ENCODE assay signal across 8 mouse cellular contexts in the genomic region with DNA sequence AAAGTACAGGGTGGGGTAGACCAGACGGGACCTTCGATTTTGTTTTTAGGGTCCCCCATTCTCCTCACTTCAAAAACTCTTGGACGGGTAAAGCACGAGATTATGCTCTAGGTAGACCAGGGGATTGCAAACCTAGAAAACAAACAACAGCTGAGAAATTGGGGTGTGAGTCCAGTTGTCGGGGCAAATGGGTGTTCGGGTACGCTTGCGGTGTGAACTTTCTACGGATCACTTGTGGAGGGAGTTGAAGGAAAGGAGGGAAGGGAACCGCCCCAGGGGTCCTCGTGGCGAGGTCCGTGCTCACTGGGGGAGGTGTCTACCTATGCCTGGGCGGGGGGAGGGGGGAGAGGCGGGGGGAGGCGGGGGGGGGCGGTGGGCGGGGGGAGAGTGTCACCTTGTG. TPM values are rescaled to one million over a fixed set of nuclear protein-coding genes. Genes with fewer than 3 reads are reported as not detected.
DNase-seq lines count a peak whose midpoint lies in the region; ATAC-seq and TF ChIP-seq lines count a peak whose summit lies in the region.

No protein-coding gene starts in this region.

- peak overlapping the region; percentile 20; the same call in 1 of the 2 replicates for H3K9ac ChIP-seq in heart, embryonic 12.5 days
- H3K9ac ChIP-seq in ES-E14 (ENCODE audit: insufficient read depth, low read depth, low read length, poor library complexity, severe bottlenecking) = peak overlapping the region; percentile 54; the same call in 1 of the 2 replicates
- no peak overlapping the region for H3K9ac ChIP-seq in heart, postnatal 0 days (replicated peaks; ENCODE audit: low read depth, low read length)

- peaks cover 72% of the 10 kb centered on the region for H3K27me3 ChIP-seq in heart, embryonic 12.5 days (replicated peaks)
- H3K27me3 ChIP-seq in heart, postnatal 0 days (ENCODE audit: control insufficient read depth, insufficient read depth, low read length) = peaks cover 77% of the 10 kb centered on the region

- peaks cover 18% of the 10 kb centered on the region for H3K4me1 ChIP-seq in heart, embryonic 12.5 days (replicated peaks)
- peaks cover 0 to 3% of the 10 kb centered on the region in 2 experiments; a peak in 1 of 4 replicates for H3K4me1 ChIP-seq in ES-E14 (ENCODE audit: control insufficient read depth in 2 of 2, insufficient read depth in 2 of 2, low read length in 2 of 2, poor library complexity in 1 of 2)
- peaks cover 10% of the 10 kb centered on the region for H3K4me1 ChIP-seq in heart, postnatal 0 days (ENCODE audit: control insufficient read depth, insufficient read depth)

- in situ Hi-C loops in ES-E14 (cut with MboI; ENCODE audit: low sequenced_read_pairs in 2 of 2, unreplicated experiment in 2 of 2) = loop anchor here (5.0 kb wide), 1 partner anchor 490 kb away; a partner anchor contains a TSS

- WGBS in heart, embryonic 12.5 days = 1% methylated on average over 12 of the region's 18 CpGs
- WGBS in heart, postnatal 0 days = 2% methylated on average over 9 of the region's 18 CpGs

- no peak for TF ChIP-seq EP300 in heart, postnatal 0 days (IDR thresholded peaks at IDR 0.05; ENCODE audit: low read depth)

- H3K4me2 ChIP-seq in heart, embryonic 12.5 days = peak overlapping the region; percentile 100
- peak overlapping the region; percentile 99 for H3K4me2 ChIP-seq in heart, postnatal 0 days (ENCODE audit: low read depth, low read length)

- H3K4me3 ChIP-seq in heart, embryonic 12.5 days = peak overlapping the region; percentile 65
- H3K4me3 ChIP-seq in ES-E14 (ENCODE audit: insufficient read depth in 1 of 2, low read depth in 1 of 2, low read length in 2 of 2, poor library complexity in 1 of 2, severe bottlenecking in 1 of 2) = peak overlapping the region; percentile 71 to 85
- peak overlapping the region; percentile 68 for H3K4me3 ChIP-seq in heart, postnatal 0 days (ENCODE audit: low read depth, low read length)

- ATAC-seq in heart, embryonic 12.5 days (ENCODE audit: insufficient number of reproducible peaks, low FRiP score) = no peak
- ATAC-seq in heart, postnatal 0 days (ENCODE audit: insufficient read depth, low read depth) = no peak

- intact Hi-C loops in heart, postnatal 25 days (cut with DNase I) = no loop called here
- intact Hi-C loops in left cerebral cortex, postnatal 14 days (cut with DNase I) = loop anchor here (5.0 to 10.0 kb wide), 3 partner anchors 173 to 685 kb away; no protein-coding TSS in a partner anchor

- DNase-seq in heart, postnatal 25 days (ENCODE audit: low spot score) = no peak
- DNase-seq in ES-E14 (ENCODE audit: low read depth, low spot score) = peak; percentile 45
- DNase-seq in heart, postnatal 0 days (ENCODE audit: low spot score) = no peak
- DNase-seq in mesoderm, embryonic 11.5 days (ENCODE audit: low read depth, low spot score) = peak; percentile 6
- no peak for DNase-seq in left cerebral cortex, postnatal 14 days (ENCODE audit: low spot score in 2 of 2)
- no peak for DNase-seq in adrenal gland, postnatal 4 days (ENCODE audit: low spot score in 2 of 2)
- no peak for DNase-seq in retina, postnatal 1 day

- H3K27ac ChIP-seq in heart, embryonic 12.5 days (ENCODE audit: poor library complexity, severe bottlenecking) = no peak overlapping the region
- no peak overlapping the region for H3K27ac ChIP-seq in ES-E14 (ENCODE audit: insufficient read depth, low read depth, low read length, poor library complexity, severe bottlenecking)
- H3K27ac ChIP-seq in heart, postnatal 0 days (ENCODE audit: low read depth) = no peak overlapping the region

- H3K36me3 ChIP-seq in heart, embryonic 12.5 days = no peaks in the 10 kb centered on the region
- H3K36me3 ChIP-seq in ES-E14 (ENCODE audit: control insufficient read depth, insufficient read depth, low read length, poor library complexity, severe bottlenecking) = no peaks in the 10 kb centered on the region
- no peaks in the 10 kb centered on the region for H3K36me3 ChIP-seq in heart, postnatal 0 days (replicated peaks; ENCODE audit: control insufficient read depth, insufficient read depth, low read length)

- H3K9me3 ChIP-seq in heart, embryonic 12.5 days (replicated peaks) = no peaks in the 10 kb centered on the region
- no peaks in the 10 kb centered on the region for H3K9me3 ChIP-seq in ES-E14 (ENCODE audit: control insufficient read depth, insufficient read depth, low read depth, low read length)
- no peaks in the 10 kb centered on the region for H3K9me3 ChIP-seq in heart, postnatal 0 days (replicated peaks; ENCODE audit: control insufficient read depth, low read length)

- no peak for TF ChIP-seq CTCF in heart, postnatal 0 days (IDR thresholded peaks at IDR 0.05; ENCODE audit: low read depth)

TF ChIP-seq in ES-E14, 5 proteins besides CTCF, POLR2A, EP300 and RAD21:
- TF ChIP-seq MAFK (IDR thresholded peaks at IDR 0.05; ENCODE audit: insufficient read depth, low read depth, low read length) = no peak
TF ChIP-seq in ES-E14: peak in this region for 0.

RNA-seq across cellular contexts. Expression of a gene that starts 1.6 kb away (rescaled TPM):
- 2.0 and 2.6 TPM in 2 replicates for polyA plus RNA-seq in heart, embryonic 12.5 days (2016; fragmentation: Nextera tagmentation; extraction: Ambion mirVana)
- under 1 TPM; 0.53 to 0.55 TPM for total RNA-seq in heart, postnatal 25 days (2021)
- total RNA-seq in ES-E14 (2012; rRNA removed) = 40.8 and 43.7 TPM in 2 replicates
- 0.54 and 1.9 TPM in 2 replicates for total RNA-seq in heart, postnatal 0 days (2014; rRNA removed; ENCODE audit: low replicate concordance)
- 0.51 and 0.66 TPM in 2 replicates for polyA plus RNA-seq in heart, postnatal 0 days (2015; fragmentation: Nextera tagmentation; extraction: Ambion mirVana)
- total RNA-seq in left cerebral cortex, postnatal 14 days (2021) = 1 to 10 TPM; 6.2 to 6.4 TPM
- 1 to 10 TPM; 2.3 to 2.9 TPM for total RNA-seq in adrenal gland, postnatal 4 days (2021)

Comparison
In these comparisons a context has a peak if more than half of its experiments do, and no peak if none do; other contexts are left out.
1. DNase-seq: peak in ES-E14 (single experiment) and mesoderm, embryonic 11.5 days (single experiment); none in heart, postnatal 25 days (single experiment), heart, postnatal 0 days (single experiment), left cerebral cortex, postnatal 14 days (0 of 2), adrenal gland, postnatal 4 days (0 of 2) and retina, postnatal 1 day (single experiment).
2. Peak in every context shown above with its lines, with median percentiles within 50 percentile points of each other: H3K4me3 ChIP-seq.